Mouse (Mus musculus) left cerebral cortex, adult 2 months (tissue): ENCODE data around the gene Ssna1. TPM values are rescaled to one million over a fixed set of nuclear protein-coding genes. Genes with fewer than 3 reads are reported as not detected.
A peak's percentile ranks its signal among the peaks of the same experiment; 100 is the strongest.

Experiments used
- DNase-seq, 2 experiments: peaks; one replicate each; pipeline ENCODE4 v3.0.0; 2021 to 2022; ENCODE audit warnings: low spot score in 2 of 2, mixed read lengths in 1 of 2; ENCODE audit errors: extremely low spot score in 1 of 2
- H3K27ac ChIP-seq: fragments of 200-600 bp; 2 replicates; pipeline ENCODE4 v1.8.1; 2022
- H3K4me3 ChIP-seq: fragments of 200-600 bp; 2 replicates; pipeline ENCODE4 v1.8.1; 2022
- CTCF ChIP-seq: fragments of 200-600 bp; IDR thresholded peaks from 2 replicates; pipeline ENCODE4 v1.8.1; 2022; ENCODE audit warnings: antibody characterized with exemption, mild to moderate bottlenecking, moderate library complexity
- intact Hi-C: fragments of 180-260 bp; cut with DNase I; formaldehyde crosslinking; loops from one replicate; pipeline ENCODE4 v1.15.1; 2025
- total RNA-seq, 2 experiments: library from RNA; stranded (reverse); gene quantifications; 2 replicates each; pipeline ENCODE4 v1.2.3; 2021

Ssna1 gene
- total RNA-seq, 2 experiments from 2014 or later = 65.6 to 65.9 TPM

DNA sequence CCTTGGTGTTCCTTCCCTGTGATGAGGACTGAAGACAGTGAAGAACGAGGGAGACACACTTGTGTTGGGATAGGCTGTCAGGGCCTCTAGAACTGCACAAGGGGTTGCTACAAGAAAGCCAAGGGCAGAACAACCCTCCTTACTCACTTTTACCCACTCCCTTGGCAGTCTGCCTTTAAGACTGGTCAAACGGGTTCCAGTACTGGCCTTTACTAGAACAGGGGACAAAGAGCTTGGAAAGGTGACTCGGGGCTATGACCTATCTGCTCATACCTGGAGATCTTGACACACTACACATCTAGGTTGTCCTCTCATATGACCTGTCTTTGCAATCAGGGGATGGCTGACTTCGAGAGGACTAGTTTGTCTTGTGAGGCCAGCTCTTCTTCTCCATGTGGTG is 34.7 kb downstream of the Ssna1 start:
- Histone ChIP-seq H3K4me3 (no peak overlapping the region), H3K27ac (no peak overlapping the region)
- no peak for DNase-seq
- intact Hi-C loops = no loop called here
- TF ChIP-seq CTCF = no peak

DNA sequence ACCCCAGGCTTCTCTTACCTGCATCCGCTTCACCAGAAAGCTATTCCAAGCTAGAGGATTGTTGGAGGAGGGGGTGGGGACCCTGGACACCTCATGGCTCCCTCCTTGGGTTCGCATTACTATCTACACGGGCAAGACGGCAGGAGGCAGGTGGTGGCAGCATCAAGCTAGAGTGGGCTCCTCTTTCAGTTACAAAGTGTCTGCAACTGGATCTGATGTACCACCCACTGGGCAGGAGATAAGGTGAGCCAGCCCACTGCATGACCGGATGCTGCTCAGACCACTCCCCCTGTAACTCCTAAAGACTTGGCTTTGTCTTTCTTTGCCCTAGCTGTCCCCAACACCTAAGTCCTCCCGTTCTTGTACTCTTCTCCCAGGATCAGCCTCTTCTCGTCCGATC is 35.6 kb downstream of the Ssna1 start, which contains the start of gene Rnf224:
Gene Rnf224, minus strand, starts transcription at position 174 of the 400 bp plus-strand sequence.
- no peak for DNase-seq
- H3K27ac ChIP-seq = no peak within 1 kb of the TSS
- intact Hi-C loops = no loop called here
- TF ChIP-seq CTCF = no peak
- H3K4me3 ChIP-seq = no peak within 1 kb of the TSS

DNA sequence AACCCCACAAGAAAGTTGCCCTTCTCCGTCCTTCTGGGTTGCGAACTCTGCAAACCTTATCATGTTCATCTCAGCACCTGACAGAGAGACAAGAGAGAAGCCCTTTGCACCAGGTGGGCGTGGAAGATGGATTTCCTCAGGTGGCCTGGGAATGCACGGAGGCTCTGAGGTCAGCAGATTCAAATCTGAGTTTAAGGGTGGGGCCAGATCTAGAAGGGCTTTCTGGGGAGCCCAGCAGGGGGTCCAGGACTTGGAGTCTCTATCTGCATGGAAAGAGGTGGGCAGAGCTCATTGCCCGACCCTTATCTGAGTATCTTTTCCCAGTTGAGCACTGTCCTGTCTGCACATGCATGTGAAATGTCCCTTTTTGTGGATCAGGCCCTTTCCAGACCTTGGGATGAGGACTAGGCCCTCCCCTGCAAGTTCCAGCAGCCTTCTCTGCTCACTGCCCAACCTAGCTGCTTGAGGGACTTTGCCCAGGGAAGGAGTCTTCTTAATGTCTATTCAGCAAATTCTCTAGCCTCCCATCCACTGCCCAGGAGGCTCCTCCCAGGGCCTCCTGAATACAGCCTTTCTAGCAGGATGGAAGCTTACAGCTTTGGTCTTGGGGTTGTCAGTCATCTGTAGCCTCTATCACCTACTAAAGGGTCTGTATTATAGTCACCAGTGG is 37.6 kb downstream of the Ssna1 start:
- no peak for TF ChIP-seq CTCF
- intact Hi-C loops = no loop called here
- DNase-seq = no peak
- Histone ChIP-seq H3K27ac (no peak overlapping the region), H3K4me3 (no peak overlapping the region)

DNA sequence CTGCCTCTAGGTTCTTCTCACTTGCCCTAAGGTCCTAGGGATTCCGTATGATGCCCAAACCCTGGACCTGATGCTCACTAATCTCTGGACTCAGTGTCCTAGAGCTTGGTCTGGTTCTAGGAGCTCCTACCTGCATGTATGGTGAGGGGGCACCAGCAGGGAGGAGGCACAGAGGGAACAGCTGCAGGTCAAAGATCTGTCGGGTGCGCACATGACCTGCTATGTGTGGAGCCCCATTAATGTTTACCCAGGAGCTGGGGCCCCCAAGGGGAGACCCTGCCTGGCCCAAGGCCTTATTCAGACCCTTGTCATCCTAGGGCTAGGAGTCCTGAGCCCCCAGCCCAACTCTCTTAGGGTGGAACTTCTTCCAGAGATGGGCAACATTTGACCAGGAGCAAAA is 38.2 kb downstream of the Ssna1 start, which contains the start of gene Slc34a3:
Gene Slc34a3, minus strand, starts transcription at position 315 of the 400 bp plus-strand sequence.
- TF ChIP-seq CTCF = no peak
- H3K4me3 ChIP-seq = no peak within 1 kb of the TSS
- H3K27ac ChIP-seq = no peak within 1 kb of the TSS
- intact Hi-C loops = no loop called here
- DNase-seq = no peak

GRCm38 (mm10) chr2:25233421-25233820 is 38.8 kb downstream of the Ssna1 start:
- no peak for TF ChIP-seq CTCF
- H3K27ac ChIP-seq = no peak overlapping the region
- intact Hi-C loops = no loop called here
- H3K4me3 ChIP-seq = no peak overlapping the region
- DNase-seq = no peak

- intact Hi-C loops = no loop called here
- no peak for DNase-seq
- no peak overlapping the region for H3K4me3 ChIP-seq
- no peak for TF ChIP-seq CTCF
- H3K27ac ChIP-seq = no peak overlapping the region
Measured at GRCm38 (mm10) chr2:25231038-25231437, 41.2 kb downstream of the Ssna1 start.

GRCm38 (mm10) chr2:25230581-25230980 is 41.7 kb downstream of the Ssna1 start:
- TF ChIP-seq CTCF = no peak
- no peak overlapping the region for H3K27ac ChIP-seq

GRCm38 (mm10) chr2:25229582-25229981 is 42.7 kb downstream of the Ssna1 start:
- DNase-seq = no peak
- TF ChIP-seq CTCF = no peak
- Histone ChIP-seq H3K27ac (no peak overlapping the region), H3K4me3 (no peak overlapping the region)
- intact Hi-C loops = loop anchor here (2.0 kb wide), 3 partner anchors 23 to 37 kb away; partner anchors contain the start of gene Tprn

More at GRCm38 (mm10) chr2:25230581-25230980, 41.7 kb downstream of the Ssna1 start:
- no peak for DNase-seq
- intact Hi-C loops = no loop called here
- H3K4me3 ChIP-seq = no peak overlapping the region

- no peak for TF ChIP-seq CTCF
- DNase-seq = no peak
- peak overlapping the region; percentile 82 for H3K27ac ChIP-seq
- no peak overlapping the region; the same call in 1 of the 2 replicates for H3K4me3 ChIP-seq
- intact Hi-C loops = loop anchor here (2.0 kb wide), 3 partner anchors 24 to 36 kb away; partner anchors contain the start of gene Tprn
Measured at GRCm38 (mm10) chr2:25228995-25229530, 43.2 kb downstream of the Ssna1 start.

GRCm38 (mm10) chr2:25228431-25228889 is 43.8 kb downstream of the Ssna1 start:
- TF ChIP-seq CTCF = peak; percentile 73
- DNase-seq = peak; percentile 77 to 82
- Histone ChIP-seq H3K27ac (peak overlapping the region; percentile 82), H3K4me3 (peak overlapping the region; percentile 32)
- intact Hi-C loops = loop anchor here (2.0 kb wide), 3 partner anchors 24 to 36 kb away; partner anchors contain the start of gene Tprn

GRCm38 (mm10) chr2:25227406-25227805 is 44.8 kb downstream of the Ssna1 start:
- peak overlapping the region; percentile 73 for H3K27ac ChIP-seq
- no peak for TF ChIP-seq CTCF
- DNase-seq = no peak
- intact Hi-C loops = no loop called here
- H3K4me3 ChIP-seq = no peak overlapping the region

GRCm38 (mm10) chr2:25226864-25227263 is 45.4 kb downstream of the Ssna1 start:
- peak overlapping the region; percentile 73 for H3K27ac ChIP-seq
- no peak overlapping the region for H3K4me3 ChIP-seq
- no peak for TF ChIP-seq CTCF
- intact Hi-C loops = no loop called here
- peak in 1 of 2 experiments; percentile 51 for DNase-seq
